Mouse (Mus musculus): ENCODE data around the gene Cuedc1.

Gene Cuedc1

GRCm38 (mm10) chr11:88235221-88236203, 137.7 kb downstream of the Cuedc1 start:
- peak; percentile 26 for DNase-seq (ENCODE audit: low read depth, low spot score)

GRCm38 (mm10) chr11:88240275-88240674, 142.4 kb downstream of the Cuedc1 start:
- DNase-seq (ENCODE audit: low read depth, low spot score): no peak

GRCm38 (mm10) chr11:88240736-88241353, 143.0 kb downstream of the Cuedc1 start:
- no peak for DNase-seq (ENCODE audit: low read depth, low spot score)

DNA sequence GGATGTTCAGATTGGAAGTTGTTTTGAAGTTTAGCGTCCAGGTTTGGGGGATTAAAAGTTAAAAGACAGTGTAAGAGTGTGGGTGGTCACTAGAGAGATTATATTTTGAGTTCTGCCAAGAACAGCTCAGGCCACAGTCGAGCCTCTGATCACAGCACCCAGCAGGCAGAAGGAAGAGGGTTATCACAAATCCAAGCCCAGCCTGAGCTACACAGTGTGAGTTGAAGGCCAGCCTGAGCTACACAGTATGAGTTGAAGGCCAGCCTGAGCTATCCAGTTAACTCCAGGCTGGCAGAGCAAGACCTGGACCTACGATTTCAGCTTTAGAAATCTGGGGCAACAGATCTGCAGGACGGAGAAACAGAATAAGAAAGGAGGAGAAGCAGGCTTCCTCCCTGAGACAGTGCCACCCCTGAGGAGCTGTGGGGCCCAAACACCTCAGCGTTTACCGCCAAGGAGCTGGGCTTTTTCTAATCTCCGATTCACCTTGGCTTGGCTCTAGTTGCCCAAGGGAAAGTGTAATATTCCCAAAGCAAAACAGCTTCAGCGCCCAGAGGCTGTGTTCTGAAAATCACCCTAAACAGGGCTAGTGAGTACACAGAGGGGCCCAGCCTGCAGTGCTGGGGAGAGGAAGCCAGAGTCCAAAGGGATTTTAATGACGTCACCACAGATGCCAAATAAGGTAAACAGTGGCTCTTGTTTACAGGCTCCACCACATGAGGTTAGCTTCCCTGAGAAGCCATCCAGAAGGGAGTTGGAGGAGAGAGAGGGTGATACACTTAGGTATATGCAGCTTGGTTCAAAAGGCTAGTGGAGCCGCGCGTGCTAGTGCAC, 143.8 kb downstream of the Cuedc1 start:
- DNase-seq (ENCODE audit: low read depth, low spot score): no peak

Data from ES-CJ7 (cell line).